Mouse (Mus musculus) CH12.LX (cell line): Measurements from ENCODE around the gene Tatdn2. TPM values are rescaled to one million over a fixed set of nuclear protein-coding genes. Genes with fewer than 3 reads are reported as not detected.
A peak's percentile ranks its signal among the peaks of the same experiment; 100 is the strongest.
"Not testable (repeated sequence)": the region's sequence is repeated elsewhere in the genome, so short reads cannot be mapped to it uniquely, and the experiment has no call there.

Source experiments
- DNase-seq: peaks from one replicate; pipeline ENCODE4 v3.0.0-alpha.2; 2013; ENCODE audit errors: extremely low read depth
- H3K27ac ChIP-seq: 2 replicates; pipeline ENCODE4 v1.5.1; 2012; ENCODE audit warnings: low read depth, mild to moderate bottlenecking, control low read depth, moderate library complexity; ENCODE audit not compliant: insufficient read depth
- H3K27me3 ChIP-seq: replicated peaks from 2 replicates; pipeline ENCODE3; 2012; ENCODE audit warnings: inconsistent platforms
- H3K36me3 ChIP-seq, 2 experiments: replicated peaks in 1 of 2; 2 replicates each; pipeline versions ENCODE3 to v1.6.1; 2012; ENCODE audit warnings: inconsistent platforms in 1 of 2, low read length in 1 of 2, mild to moderate bottlenecking in 1 of 2, mixed read lengths in 1 of 2, moderate library complexity in 1 of 2; ENCODE audit not compliant: control insufficient read depth in 1 of 2, insufficient read depth in 1 of 2
- H3K4me1 ChIP-seq, 2 experiments: 2 replicates each; pipeline ENCODE4 v1.6.1; 2012; ENCODE audit warnings: inconsistent platforms in 1 of 2, moderate library complexity in 1 of 2; ENCODE audit not compliant: insufficient read depth in 2 of 2, control insufficient read depth in 1 of 2
- H3K4me2 ChIP-seq: 2 replicates; pipeline ENCODE4 v1.6.1; 2012; ENCODE audit warnings: low read depth, mild to moderate bottlenecking, control low read depth; ENCODE audit not compliant: poor library complexity, insufficient read depth, severe bottlenecking
- H3K4me3 ChIP-seq, 3 experiments: fragments of 150-350 bp in 1 of 3; sonication (generic) in 1 of 3; replicated peaks in 1 of 3; 2 replicates each; pipeline versions ENCODE3 to v1.5.1; 2011 to 2012; ENCODE audit warnings: low read depth in 2 of 3, low read length in 2 of 3, mild to moderate bottlenecking in 2 of 3, moderate library complexity in 2 of 3, control low read depth in 1 of 3, improper control_type of control experiment in 1 of 3, inconsistent platforms in 1 of 3, mixed read lengths in 1 of 3; ENCODE audit not compliant: poor library complexity in 1 of 3
- H3K79me2 ChIP-seq: replicated peaks from 2 replicates; pipeline ENCODE4 v1.6.1; 2012; ENCODE audit warnings: mild to moderate bottlenecking, moderate library complexity; ENCODE audit not compliant: control insufficient read depth, poor library complexity, insufficient read depth, severe bottlenecking; ENCODE audit errors: extremely low read depth
- H3K9ac ChIP-seq: 2 replicates; pipeline ENCODE4 v1.6.1; 2012; ENCODE audit warnings: low read depth, mild to moderate bottlenecking, control low read depth, moderate library complexity; ENCODE audit not compliant: insufficient read depth
- H3K9me3 ChIP-seq: replicated peaks from 2 replicates; pipeline ENCODE3; 2012; ENCODE audit warnings: low read length, inconsistent platforms, mixed read lengths
- CHD1 ChIP-seq: IDR thresholded peaks from 2 replicates; pipeline ENCODE4 v1.6.1; 2012; ENCODE audit warnings: low read depth, low read length, improper control_type of control experiment, inconsistent platforms
- CHD2 ChIP-seq: IDR thresholded peaks from 2 replicates; pipeline ENCODE4 v1.6.1; 2011; ENCODE audit warnings: low read length, improper control_type of control experiment
- CTCF ChIP-seq, 2 experiments: IDR thresholded peaks in 1 of 2; conservative IDR thresholded peaks in 1 of 2; 2 replicates each; pipeline ENCODE4 v1.5.1; 2011 to 2012; ENCODE audit warnings: low read depth in 2 of 2, low read length in 2 of 2, improper control_type of control experiment in 1 of 2, inconsistent platforms in 1 of 2, mild to moderate bottlenecking in 1 of 2, moderate library complexity in 1 of 2
- E2F4 ChIP-seq: IDR thresholded peaks from 2 replicates; pipeline ENCODE4 v1.6.1; 2011; ENCODE audit warnings: low read depth, low read length, improper control_type of control experiment; ENCODE audit not compliant: insufficient replicate concordance
- ELF1 ChIP-seq: IDR thresholded peaks from 2 replicates; pipeline ENCODE4 v1.6.1; 2014; ENCODE audit warnings: low read depth, mild to moderate bottlenecking, inconsistent platforms, low read length, improper control_type of control experiment
- EP300 ChIP-seq: IDR thresholded peaks from 2 replicates; pipeline ENCODE4 v1.6.1; 2011; ENCODE audit warnings: low read length, improper control_type of control experiment
- ETS1 ChIP-seq: conservative IDR thresholded peaks from 2 replicates; pipeline ENCODE4 v1.6.1; 2012; ENCODE audit warnings: low read depth, mild to moderate bottlenecking, inconsistent platforms, low read length, improper control_type of control experiment, moderate library complexity
- HCFC1 ChIP-seq: IDR thresholded peaks from 2 replicates; pipeline ENCODE4 v1.6.1; 2012; ENCODE audit warnings: low read depth, mild to moderate bottlenecking, inconsistent platforms, low read length, improper control_type of control experiment
- JUND ChIP-seq: conservative IDR thresholded peaks from 2 replicates; pipeline ENCODE4 v1.6.1; 2011; ENCODE audit warnings: low read depth, low read length, improper control_type of control experiment
- NELFE ChIP-seq: IDR thresholded peaks from 2 replicates; pipeline ENCODE4 v1.6.1; 2011; ENCODE audit warnings: low read depth, low read length, improper control_type of control experiment
- NRF1 ChIP-seq: IDR thresholded peaks from 2 replicates; pipeline ENCODE4 v1.6.1; 2014; ENCODE audit warnings: low read depth, mild to moderate bottlenecking, inconsistent platforms, low read length, improper control_type of control experiment, moderate library complexity
- PAX5 ChIP-seq: IDR thresholded peaks from 2 replicates; pipeline ENCODE4 v1.6.1; 2012; ENCODE audit warnings: low read length, inconsistent platforms, mixed read lengths
- RCOR1 ChIP-seq: conservative IDR thresholded peaks from 2 replicates; pipeline ENCODE4 v1.6.1; 2012; ENCODE audit warnings: low read depth, mild to moderate bottlenecking, inconsistent platforms, low read length, improper control_type of control experiment
- SMC3 ChIP-seq: IDR thresholded peaks from 2 replicates; pipeline ENCODE4 v1.6.1; 2011; ENCODE audit warnings: low read depth, low read length, improper control_type of control experiment
- TCF12 ChIP-seq: IDR thresholded peaks from 2 replicates; pipeline ENCODE4 v1.6.1; 2014; ENCODE audit warnings: low read depth, mild to moderate bottlenecking, inconsistent platforms, low read length, improper control_type of control experiment
- USF2 ChIP-seq: conservative IDR thresholded peaks from 2 replicates; pipeline ENCODE4 v1.6.1; 2011; ENCODE audit warnings: low read depth, low read length, improper control_type of control experiment
- ZC3H11A ChIP-seq: IDR thresholded peaks from 2 replicates; pipeline ENCODE4 v1.6.1; 2012; ENCODE audit warnings: low read depth, mild to moderate bottlenecking, inconsistent platforms, low read length, improper control_type of control experiment
- ZNF384 ChIP-seq: IDR thresholded peaks from 2 replicates; pipeline ENCODE4 v1.6.1; 2012; ENCODE audit warnings: low read depth, low read length, improper control_type of control experiment, inconsistent platforms
- dilution Hi-C: fragments of 300-500 bp; cut with MboI; formaldehyde crosslinking; loops from 2 replicates; pipeline ENCODE4 v1.14.3; 2020; ENCODE audit warnings: low sequenced_read_pairs; ENCODE audit not compliant: extremely low pct_unique_long_range_greater_than_20kb, extremely low pct_ligation_motif_present
- in situ Hi-C: fragments of 300-500 bp; cut with MboI; formaldehyde crosslinking; loops from 3 replicates; pipeline ENCODE4 v1.14.3; 2019; ENCODE audit warnings: low sequenced_read_pairs, low pct_ligation_motif_present, low pct_unique_long_range_greater_than_20kb, mixed read lengths
- polyA plus RNA-seq: library from polyadenylated mRNA; unstranded; fragments of >175 nt; gene quantifications from 2 replicates; pipeline ENCODE4 v1.2.1, GENCODE M21; 2012; ENCODE audit warnings: low read depth; ENCODE audit not compliant: insufficient read length
- total RNA-seq, 2 experiments: library from RNA; depleted of rRNA; stranded (reverse); fragments of 300-350 nt in 1 of 2; fragments of >200 nt in 1 of 2; gene quantifications; 2 replicates each; pipeline ENCODE4 v1.2.3; 2012 to 2014

The Tatdn2 gene
- total and polyA plus RNA-seq, 3 experiments = 35.1 to 58.0 (median 35.5) TPM

DNA sequence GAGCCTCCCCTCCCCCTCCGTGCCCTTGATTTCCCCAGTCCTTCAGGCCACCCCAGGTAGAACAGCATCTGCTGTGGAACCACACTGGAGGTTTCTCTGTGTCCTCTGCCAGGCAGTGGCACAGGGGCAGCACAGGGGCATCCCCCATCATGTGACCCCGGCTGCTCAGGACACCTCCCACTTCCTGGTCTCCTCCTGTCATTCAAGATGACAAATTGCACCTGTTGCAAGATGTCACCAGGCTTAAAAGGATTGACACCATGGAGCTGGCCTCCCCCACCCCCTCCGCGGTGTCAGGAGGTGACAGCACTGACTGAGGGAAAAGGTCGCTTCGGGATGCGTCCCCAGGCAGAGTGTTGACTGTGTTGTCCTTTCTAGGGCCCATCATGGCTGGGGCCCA, 27.0 kb upstream of the Tatdn2 start (continued):
- TF ChIP-seq EP300 (peak; percentile 79), ELF1 (peak; percentile 97)
- TF ChIP-seq, all 38 proteins: peak for 26

DNA sequence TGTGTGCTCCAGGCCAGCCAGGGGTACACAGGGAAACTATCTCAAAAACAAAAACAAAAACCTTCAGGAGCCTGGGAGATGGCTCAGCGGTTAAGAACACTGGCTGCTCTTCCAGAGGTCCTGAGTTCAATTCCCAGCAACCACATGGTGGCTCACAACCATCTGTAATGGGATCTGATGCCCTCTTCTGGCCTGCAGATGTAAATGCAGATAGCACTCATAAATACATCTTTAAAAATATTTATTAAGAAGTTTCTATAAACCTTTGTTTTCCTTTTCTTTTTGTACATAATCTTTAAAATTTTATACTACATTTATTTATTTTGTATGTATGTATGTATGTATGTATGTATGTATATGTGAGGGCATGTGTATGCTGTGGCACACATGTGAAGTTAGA, 24.8 kb upstream of the Tatdn2 start:
- in situ Hi-C loops, H3K4me2 ChIP-seq, H3K27ac ChIP-seq, dilution Hi-C loops, DNase-seq, H3K27me3 ChIP-seq, H3K9ac ChIP-seq, H3K9me3 ChIP-seq: not testable (repeated sequence)
- peak overlapping the region in 1 of 3 experiments; percentile 21 for H3K4me3 ChIP-seq
- TF ChIP-seq CTCF (conservative IDR thresholded peaks at IDR 0.05 in 1 of 2, IDR thresholded peaks at IDR 0.05 in 1 of 2; ENCODE audit: low read depth in 2 of 2, low read length in 2 of 2) (peak in 1 of 2 experiments; percentile 38; a peak in 2 of 4 replicates), SMC3 (peak; percentile 23; the same call in 1 of the 2 replicates)
- H3K4me1 ChIP-seq = peaks cover 20 to 65% of the 10 kb centered on the region in 2 experiments
- H3K79me2 ChIP-seq = peaks cover 25% of the 10 kb centered on the region
- H3K36me3 ChIP-seq = peaks cover 50 to 62% of the 10 kb centered on the region in 2 experiments

DNA sequence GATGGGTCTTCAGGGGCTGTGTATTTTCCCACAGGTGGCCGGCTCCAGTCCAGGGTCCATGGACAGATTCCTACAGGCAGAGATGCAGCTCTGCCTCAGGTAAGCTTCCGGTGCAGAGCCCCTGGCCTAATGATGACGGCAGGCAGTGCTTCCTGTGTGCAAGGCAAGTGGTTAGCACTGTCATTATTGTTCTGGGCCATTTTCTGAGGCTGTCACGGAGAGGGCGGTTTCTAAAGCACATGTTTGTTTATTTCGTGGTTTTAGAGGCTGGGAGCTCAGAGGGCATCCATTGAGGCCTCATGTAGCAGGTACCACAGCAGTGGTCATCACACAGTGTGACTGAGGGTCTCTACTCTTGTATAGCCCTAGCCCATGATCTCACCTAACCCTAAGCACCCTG, 23.9 kb upstream of the Tatdn2 start:
- no peaks in the 10 kb centered on the region for H3K27me3 ChIP-seq
- dilution Hi-C loops = no loop called here
- no peak overlapping the region for H3K4me3 ChIP-seq
- H3K79me2 ChIP-seq = peaks cover 24% of the 10 kb centered on the region
- H3K27ac ChIP-seq = no peak overlapping the region
- H3K36me3 ChIP-seq = peaks cover 51 to 64% of the 10 kb centered on the region in 2 experiments
- no peak overlapping the region for H3K9ac ChIP-seq
- TF ChIP-seq NRF1 (no peak), HCFC1 (no peak), ZNF384 (no peak), CHD1 (no peak), ZC3H11A (no peak), NELFE (no peak), E2F4 (no peak), CHD2 (no peak), PAX5 (no peak), TCF12 (no peak), SMC3 (no peak), RCOR1 (no peak), USF2 (no peak), JUND (no peak), ETS1 (no peak)
- peaks cover 15 to 65% of the 10 kb centered on the region in 2 experiments for H3K4me1 ChIP-seq
- peaks cover 8% of the 10 kb centered on the region for H3K9me3 ChIP-seq
- no peak overlapping the region for H3K4me2 ChIP-seq
- in situ Hi-C loops = no loop called here
- no peak for DNase-seq
